Mouse (Mus musculus) liver, embryonic 12.5 days (tissue): ENCODE data around the gene Gm3415. TPM values are rescaled to one million over a fixed set of nuclear protein-coding genes. Genes with fewer than 3 reads are reported as not detected.
"Not testable (repeated sequence)": the region's sequence is repeated elsewhere in the genome, so short reads cannot be mapped to it uniquely, and the experiment has no call there.

Experiments used
- ATAC-seq: fragments of 200-750 bp; cut with Nextera tagmentation; 2 replicates; pipeline ENCODE4 v1.8.0; 2017; ENCODE audit warnings: moderate number of reproducible peaks, mild to moderate bottlenecking, moderate library complexity
- H3K27ac ChIP-seq: fragments of 300-500 bp; sonication (generic); 2 replicates; pipeline ENCODE4 v1.5.1; 2016; ENCODE audit warnings: mild to moderate bottlenecking
- H3K27me3 ChIP-seq: fragments of 300-500 bp; sonication (generic); replicated peaks from 2 replicates; pipeline ENCODE4 v1.6.1; 2016; ENCODE audit warnings: mild to moderate bottlenecking, moderate library complexity
- H3K36me3 ChIP-seq: fragments of 300-500 bp; sonication (generic); 2 replicates; pipeline ENCODE4 v1.6.1; 2016; ENCODE audit warnings: mild to moderate bottlenecking, moderate library complexity
- H3K4me1 ChIP-seq: fragments of 300-500 bp; sonication (generic); 2 replicates; pipeline ENCODE4 v1.6.1; 2016
- H3K4me2 ChIP-seq: fragments of 300-500 bp; sonication (generic); 2 replicates; pipeline ENCODE4 v1.6.1; 2016; ENCODE audit warnings: mild to moderate bottlenecking, moderate library complexity
- H3K4me3 ChIP-seq: fragments of 300-500 bp; sonication (generic); 2 replicates; pipeline ENCODE4 v1.5.1; 2016; ENCODE audit warnings: mild to moderate bottlenecking, moderate library complexity
- H3K9ac ChIP-seq: fragments of 300-500 bp; sonication (generic); 2 replicates; pipeline ENCODE4 v1.6.1; 2016; ENCODE audit warnings: mild to moderate bottlenecking, moderate library complexity
- H3K9me3 ChIP-seq: fragments of 300-500 bp; sonication (generic); replicated peaks from 2 replicates; pipeline ENCODE4 v1.6.1; 2016; ENCODE audit warnings: mild to moderate bottlenecking, moderate library complexity
- WGBS: fragments of 180-500 bp; shearing (Covaris S2); methylation state at CpG from one replicate; pipeline ENCODE4 v1.1.7; 2016; ENCODE audit not compliant: insufficient replicate concordance; 5-methylcytosine and 5-hydroxymethylcytosine counted together
- polyA plus RNA-seq: library from polyadenylated mRNA; unstranded; fragments of >200 nt; fragmentation: Nextera tagmentation; extraction: Ambion mirVana; gene quantifications from 2 replicates; pipeline ENCODE4 v1.2.1, GENCODE M21; 2016

Gene Gm3415
- polyA plus RNA-seq, 1 experiment from 2014 or later, result not detected

GRCm38 (mm10) chr5:146585307-146585651 is 29.3 kb downstream of the Gm3415 start:
- Histone ChIP-seq H3K4me3 (no peak overlapping the region), H3K4me1 (0 out of 2 replicates have a peak, but pooled peaks cover 4% of the 10 kb centered on the region), H3K36me3 (no peaks in the 10 kb centered on the region), H3K9ac (no peak overlapping the region), H3K4me2 (peak overlapping the region; percentile 65), H3K9me3 (no peaks in the 10 kb centered on the region), H3K27me3 (peaks cover 42% of the 10 kb centered on the region), H3K27ac (no peak overlapping the region)
- ATAC-seq, result no peak
- 10% methylated on average over 10 of the region's 10 CpGs for WGBS

- Histone ChIP-seq H3K36me3 (no peaks in the 10 kb centered on the region), H3K4me3 (no peak overlapping the region), H3K4me2 (no peak overlapping the region), H3K27me3 (peaks cover 42% of the 10 kb centered on the region), H3K4me1 (0 out of 2 replicates have a peak, but pooled peaks cover 4% of the 10 kb centered on the region), H3K9me3 (no peaks in the 10 kb centered on the region), H3K9ac (no peak overlapping the region), H3K27ac (no peak overlapping the region)
- no peak for ATAC-seq
- WGBS, result 54% methylated on average over 8 of the region's 8 CpGs
Measured at GRCm38 (mm10) chr5:146586357-146587070, 30.6 kb downstream of the Gm3415 start.

DNA sequence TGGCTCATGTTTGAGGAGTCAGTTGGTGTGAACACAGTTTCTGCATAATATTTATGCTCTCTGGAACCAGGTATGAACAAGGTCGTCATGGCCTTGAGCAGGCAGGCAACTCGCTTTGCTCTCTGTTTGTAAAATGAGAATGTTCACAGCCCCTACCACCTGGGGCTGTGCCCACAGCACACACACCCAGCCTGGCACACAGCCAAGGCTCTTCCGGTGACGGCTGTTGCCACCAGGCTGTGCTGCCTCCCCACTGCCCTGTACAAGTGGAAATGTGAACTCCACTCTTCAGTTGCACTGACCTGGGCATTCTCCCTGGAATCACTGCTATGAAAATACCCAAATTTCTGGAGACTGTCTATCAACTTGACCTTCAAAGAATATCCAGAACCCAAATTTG is 35.1 kb downstream of the Gm3415 start:
- Histone ChIP-seq H3K4me3 (no peak overlapping the region), H3K36me3 (no peaks in the 10 kb centered on the region), H3K9me3 (no peaks in the 10 kb centered on the region), H3K9ac (no peak overlapping the region), H3K4me2 (no peak overlapping the region), H3K27ac (no peak overlapping the region), H3K4me1 (no peaks in the 10 kb centered on the region), H3K27me3 (peaks cover 9% of the 10 kb centered on the region)
- 57% methylated on average over 4 of the region's 4 CpGs for WGBS
- no peak for ATAC-seq

- no peak overlapping the region for H3K4me3 ChIP-seq
- H3K4me1 ChIP-seq, result no peaks in the 10 kb centered on the region
- WGBS, result 65% methylated on average over 4 of the region's 4 CpGs
- H3K27me3 ChIP-seq, result peaks cover 3% of the 10 kb centered on the region; the same call in 1 of the 2 replicates
- ATAC-seq, result no peak
- no peaks in the 10 kb centered on the region for H3K9me3 ChIP-seq
- H3K27ac ChIP-seq, result no peak overlapping the region
- no peak overlapping the region for H3K9ac ChIP-seq
- no peaks in the 10 kb centered on the region for H3K36me3 ChIP-seq
- H3K4me2 ChIP-seq, result no peak overlapping the region
Measured at GRCm38 (mm10) chr5:146591636-146592035, 35.7 kb downstream of the Gm3415 start.

- WGBS, result 73% methylated on average over 5 of the region's 5 CpGs
- H3K27me3 ChIP-seq, result no peaks in the 10 kb centered on the region
Measured at GRCm38 (mm10) chr5:146592580-146592979, 36.6 kb downstream of the Gm3415 start.

GRCm38 (mm10) chr5:146596612-146597502 is 40.9 kb downstream of the Gm3415 start:
- no peak overlapping the region for H3K27ac ChIP-seq
- no peaks in the 10 kb centered on the region for H3K4me1 ChIP-seq
- H3K9ac ChIP-seq, result no peak overlapping the region
- ATAC-seq, result no peak
- WGBS, result 49% methylated on average over 18 of the region's 18 CpGs
- H3K36me3 ChIP-seq, result no peaks in the 10 kb centered on the region
- H3K4me2 ChIP-seq, result no peak overlapping the region
- peaks cover 5% of the 10 kb centered on the region; the same call in 1 of the 2 replicates for H3K9me3 ChIP-seq
- H3K4me3 ChIP-seq, result no peak overlapping the region
- H3K27me3 ChIP-seq, result no peaks in the 10 kb centered on the region

More at GRCm38 (mm10) chr5:146592580-146592979, 36.6 kb downstream of the Gm3415 start:
- Histone ChIP-seq H3K27ac (no peak overlapping the region), H3K4me1 (no peaks in the 10 kb centered on the region), H3K9me3 (no peaks in the 10 kb centered on the region), H3K4me2 (no peak overlapping the region), H3K9ac (no peak overlapping the region), H3K36me3 (no peaks in the 10 kb centered on the region), H3K4me3 (no peak overlapping the region)
- ATAC-seq, result no peak

- Histone ChIP-seq H3K27ac (no peak overlapping the region), H3K27me3 (no peaks in the 10 kb centered on the region), H3K4me2 (no peak overlapping the region)
Measured at GRCm38 (mm10) chr5:146597503-146597874, 41.6 kb downstream of the Gm3415 start.

GRCm38 (mm10) chr5:146598215-146599119 is 42.5 kb downstream of the Gm3415 start:
- no peaks in the 10 kb centered on the region for H3K36me3 ChIP-seq
- H3K27ac ChIP-seq, result no peak overlapping the region
- H3K27me3 ChIP-seq, result no peaks in the 10 kb centered on the region
- H3K9ac ChIP-seq, result no peak overlapping the region
- ATAC-seq, result no peak
- H3K9me3 ChIP-seq, result peaks cover 6% of the 10 kb centered on the region; the same call in 1 of the 2 replicates
- H3K4me1 ChIP-seq, result no peaks in the 10 kb centered on the region
- H3K4me2 ChIP-seq, result no peak overlapping the region
- 76% methylated on average over 27 of the region's 27 CpGs for WGBS
- no peak overlapping the region for H3K4me3 ChIP-seq

More at GRCm38 (mm10) chr5:146597503-146597874, 41.6 kb downstream of the Gm3415 start:
- peaks cover 6% of the 10 kb centered on the region; the same call in 1 of the 2 replicates for H3K9me3 ChIP-seq
- H3K9ac ChIP-seq, result no peak overlapping the region
- 72% methylated on average over 10 of the region's 10 CpGs for WGBS
- H3K4me1 ChIP-seq, result no peaks in the 10 kb centered on the region
- no peaks in the 10 kb centered on the region for H3K36me3 ChIP-seq
- no peak overlapping the region for H3K4me3 ChIP-seq
- ATAC-seq, result no peak

- not testable (repeated sequence) for H3K4me1 ChIP-seq, H3K36me3 ChIP-seq, H3K9ac ChIP-seq, H3K9me3 ChIP-seq, H3K27me3 ChIP-seq, H3K4me3 ChIP-seq, H3K27ac ChIP-seq, ATAC-seq
- peak overlapping the region; percentile 15 for H3K4me2 ChIP-seq
- 66% methylated on average over 7 of the region's 7 CpGs for WGBS
Measured at GRCm38 (mm10) chr5:146599216-146599615, 43.3 kb downstream of the Gm3415 start.

DNA sequence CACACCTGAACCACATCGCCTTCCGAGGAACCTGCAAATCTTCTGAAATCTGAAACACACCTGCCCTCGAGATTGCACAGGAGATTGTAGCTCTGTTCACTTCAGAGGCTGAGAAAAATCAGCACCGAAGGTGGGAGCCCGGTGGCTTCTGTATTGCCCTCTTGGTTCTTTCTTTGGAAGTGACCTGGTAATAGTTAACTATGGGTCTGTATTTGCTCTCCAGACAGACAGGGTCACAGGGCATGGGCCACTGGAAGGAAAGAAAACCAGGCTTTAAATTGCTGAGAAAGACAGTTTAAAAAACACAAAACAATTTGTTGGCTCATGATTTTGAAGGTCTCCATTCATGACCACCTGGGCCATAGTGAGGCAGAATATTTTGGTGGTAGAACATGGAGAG is 44.0 kb downstream of the Gm3415 start:
- Histone ChIP-seq H3K4me3 (no peak overlapping the region), H3K27ac (no peak overlapping the region), H3K9ac (no peak overlapping the region)

GRCm38 (mm10) chr5:146606221-146606620 is 50.3 kb downstream of the Gm3415 start:
- no peak overlapping the region for H3K9ac ChIP-seq
- H3K4me2 ChIP-seq, result no peak overlapping the region
- no peaks in the 10 kb centered on the region for H3K27me3 ChIP-seq
- H3K27ac ChIP-seq, result no peak overlapping the region
- ATAC-seq, result no peak
- WGBS, result 52% methylated on average over 5 of the region's 5 CpGs
- no peaks in the 10 kb centered on the region for H3K4me1 ChIP-seq
- H3K36me3 ChIP-seq, result no peaks in the 10 kb centered on the region
- H3K9me3 ChIP-seq, result peaks cover 6% of the 10 kb centered on the region; the same call in 1 of the 2 replicates
- no peak overlapping the region for H3K4me3 ChIP-seq

More for the DNA sequence above, 44.0 kb downstream of the Gm3415 start:
- ATAC-seq, result 0 out of 2 replicates have a peak, but pooled peaks have one; percentile 48
- Histone ChIP-seq H3K4me2 (peak overlapping the region; percentile 15; the same call in 1 of the 2 replicates), H3K9me3 (peaks cover 6% of the 10 kb centered on the region; the same call in 1 of the 2 replicates), H3K27me3 (no peaks in the 10 kb centered on the region), H3K36me3 (no peaks in the 10 kb centered on the region), H3K4me1 (no peaks in the 10 kb centered on the region)
- 63% methylated on average over 5 of the region's 5 CpGs for WGBS
